Mouse (Mus musculus): ENCODE results near the gene Sfxn1.

- TF ChIP-seq CTCF (IDR thresholded peaks at IDR 0.05; ENCODE audit: low read depth) (no peak), EP300 (IDR thresholded peaks at IDR 0.05; ENCODE audit: low read depth) (no peak)
Measured at GRCm38 (mm10) chr13:54080785-54081184, 9.1 kb downstream of the Sfxn1 start.
